Mouse (Mus musculus) liver, embryonic 14.5 days (tissue): ENCODE measurements at regions not wholly inside any gene's neighbourhood (a gene's known extent, or its start where the extent isn't known, plus 50 kb on each side); places are given as distances from the start of the nearest gene placed in this dataset.

Experiments used
- ATAC-seq: fragments of 200-750 bp; cut with Nextera tagmentation; 2 replicates; pipeline ENCODE4 v1.8.0; 2017; ENCODE audit warnings: moderate number of reproducible peaks, mild to moderate bottlenecking, moderate library complexity; ENCODE audit not compliant: insufficient read depth
- DNase-seq, 3 experiments: peaks; one replicate each; pipeline ENCODE4 v3.0.0-alpha.2; 2012 to 2013; ENCODE audit warnings: low read depth in 3 of 3, low spot score in 3 of 3
- H3K27ac ChIP-seq: fragments of 300-500 bp; sonication (generic); 2 replicates; pipeline ENCODE4 v1.5.1; 2014; ENCODE audit warnings: moderate library complexity, mild to moderate bottlenecking, control low read depth, inconsistent platforms
- H3K27me3 ChIP-seq: fragments of 300-500 bp; sonication (generic); 2 replicates; pipeline ENCODE4 v1.6.1; 2014; ENCODE audit warnings: mild to moderate bottlenecking, low read length, moderate library complexity; ENCODE audit not compliant: control insufficient read depth, insufficient read depth
- H3K36me3 ChIP-seq: fragments of 300-500 bp; sonication (generic); replicated peaks from 2 replicates; pipeline ENCODE4 v1.6.1; 2014; ENCODE audit warnings: low read depth; ENCODE audit not compliant: control insufficient read depth, insufficient read depth
- H3K4me1 ChIP-seq, 2 experiments: fragments of 200-500 bp in 1 of 2; fragments of 300-500 bp in 1 of 2; sonication (generic) in 1 of 2; replicated peaks; 2 replicates each; pipeline ENCODE4 v1.6.1; 2012 to 2014; ENCODE audit warnings: antibody characterized with exemption in 1 of 2, inconsistent platforms in 1 of 2, low read length in 1 of 2; ENCODE audit not compliant: control insufficient read depth in 2 of 2, insufficient read depth in 2 of 2
- H3K4me2 ChIP-seq: fragments of 300-500 bp; sonication (generic); 2 replicates; pipeline ENCODE4 v1.6.1; 2014; ENCODE audit warnings: low read depth, mild to moderate bottlenecking, control low read depth, moderate library complexity
- H3K4me3 ChIP-seq, 2 experiments: fragments of 200-500 bp in 1 of 2; fragments of 300-500 bp in 1 of 2; sonication (generic) in 1 of 2; 2 replicates each; pipeline ENCODE4 v1.5.1; 2012 to 2014; ENCODE audit warnings: low read depth in 2 of 2, low read length in 2 of 2, mild to moderate bottlenecking in 2 of 2, control low read depth in 1 of 2, inconsistent platforms in 1 of 2, moderate library complexity in 1 of 2; ENCODE audit not compliant: insufficient read depth in 1 of 2
- H3K9ac ChIP-seq: fragments of 300-500 bp; sonication (generic); replicated peaks from 2 replicates; pipeline ENCODE4 v1.6.1; 2014; ENCODE audit warnings: mild to moderate bottlenecking, control low read depth, moderate library complexity
- H3K9me3 ChIP-seq: fragments of 300-500 bp; sonication (generic); 2 replicates; pipeline ENCODE4 v1.6.1; 2016; ENCODE audit warnings: low read length, mixed read lengths; ENCODE audit not compliant: control insufficient read depth
- CTCF ChIP-seq: IDR thresholded peaks from 2 replicates; pipeline ENCODE4 v1.5.1; 2016; ENCODE audit warnings: antibody characterized with exemption, low read depth, control low read depth
- EP300 ChIP-seq: IDR thresholded peaks from 2 replicates; pipeline ENCODE4 v1.6.1; 2016; ENCODE audit warnings: antibody characterized with exemption, low read depth
- WGBS: fragments of 180-500 bp; shearing (Covaris S2); extraction: QIAGEN DNeasy Blood & Tissue Kit; methylation state at CpG from one replicate; pipeline ENCODE4 v1.1.7; 2014; ENCODE audit not compliant: insufficient replicate concordance; 5-methylcytosine and 5-hydroxymethylcytosine counted together

DNA sequence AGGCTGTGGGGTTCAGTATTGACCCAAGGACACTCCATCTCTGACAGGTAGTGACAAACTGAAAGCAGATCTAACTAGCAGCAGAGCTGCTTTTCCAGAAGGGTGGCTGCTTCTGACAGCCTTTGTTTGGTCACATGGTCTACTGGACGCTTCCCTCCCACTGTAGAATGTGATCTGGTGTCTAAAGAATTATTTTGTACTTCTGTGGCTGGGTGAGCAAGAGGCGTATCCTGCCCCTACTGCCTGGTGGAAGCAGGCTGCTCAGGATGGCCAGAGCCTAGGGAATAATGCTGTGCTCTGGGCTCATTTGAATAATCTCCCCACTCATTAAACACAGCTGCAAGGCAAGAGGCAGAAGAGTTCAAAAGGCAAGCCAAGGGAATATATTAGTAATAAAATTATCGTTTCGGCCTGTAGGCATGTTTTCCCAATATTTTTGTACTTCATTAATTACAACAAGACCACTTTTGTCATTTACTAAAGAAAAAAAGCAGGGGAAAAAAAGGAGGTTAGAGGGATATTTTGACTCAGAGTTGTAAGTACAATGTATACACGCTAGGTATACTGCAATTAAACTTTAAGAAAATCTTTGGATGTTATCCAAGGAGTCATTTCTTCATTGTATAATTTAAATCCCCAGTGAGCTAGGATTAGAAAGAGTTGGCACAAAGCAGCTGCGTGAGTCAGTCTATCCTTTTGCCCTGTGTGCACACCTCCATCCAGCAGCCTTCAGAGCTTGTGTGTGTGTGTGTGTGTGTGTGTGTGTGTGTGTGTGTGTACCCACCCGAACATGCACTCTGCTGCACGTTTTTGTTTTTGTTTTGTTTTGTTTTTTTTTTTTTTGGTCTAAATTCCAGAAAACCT, 504.3 kb upstream of the Tmpo start:
- no peak for TF ChIP-seq EP300
- TF ChIP-seq CTCF: no peak
- no peak overlapping the region for H3K4me3 ChIP-seq
- H3K9me3 ChIP-seq: no peaks in the 10 kb centered on the region
- no peak overlapping the region for H3K27ac ChIP-seq
- H3K9ac ChIP-seq: no peak overlapping the region
- DNase-seq: no peak
- no peaks in the 10 kb centered on the region for H3K4me1 ChIP-seq
- ATAC-seq: no peak
- H3K4me2 ChIP-seq: no peak overlapping the region
- WGBS: 49% methylated on average over 8 of the region's 8 CpGs
- H3K36me3 ChIP-seq: no peaks in the 10 kb centered on the region
- H3K27me3 ChIP-seq: no peaks in the 10 kb centered on the region

- Histone ChIP-seq H3K4me1 (no peaks in the 10 kb centered on the region), H3K4me2 (no peak overlapping the region), H3K9me3 (no peaks in the 10 kb centered on the region), H3K9ac (no peak overlapping the region), H3K4me3 (no peak overlapping the region), H3K36me3 (no peaks in the 10 kb centered on the region), H3K27ac (no peak overlapping the region), H3K27me3 (no peaks in the 10 kb centered on the region)
- TF ChIP-seq CTCF (no peak), EP300 (no peak)
- DNase-seq: no peak
- ATAC-seq: no peak
Measured at GRCm38 (mm10) chr10:91679641-91680040, 498.5 kb upstream of the Tmpo start.

GRCm38 (mm10) chr10:91637911-91638310, 456.8 kb upstream of the Tmpo start:
- Histone ChIP-seq H3K27ac (no peak overlapping the region), H3K4me1 (no peaks in the 10 kb centered on the region), H3K4me3 (no peak overlapping the region), H3K36me3 (no peaks in the 10 kb centered on the region), H3K9me3 (no peaks in the 10 kb centered on the region), H3K27me3 (no peaks in the 10 kb centered on the region), H3K9ac (no peak overlapping the region), H3K4me2 (no peak overlapping the region)
- DNase-seq (no peak), ATAC-seq (no peak)
- TF ChIP-seq EP300 (no peak), CTCF (no peak)

GRCm38 (mm10) chr10:91628672-91629071, 447.6 kb upstream of the Tmpo start:
- no peak for TF ChIP-seq EP300
- no peak for TF ChIP-seq CTCF
- no peaks in the 10 kb centered on the region for H3K9me3 ChIP-seq
- WGBS: 63% methylated on average over 6 of the region's 6 CpGs
- no peak overlapping the region for H3K4me3 ChIP-seq
- H3K27me3 ChIP-seq: no peaks in the 10 kb centered on the region
- H3K4me2 ChIP-seq: no peak overlapping the region
- no peaks in the 10 kb centered on the region for H3K4me1 ChIP-seq
- H3K27ac ChIP-seq: no peak overlapping the region
- no peak overlapping the region for H3K9ac ChIP-seq
- no peaks in the 10 kb centered on the region for H3K36me3 ChIP-seq
- DNase-seq (no peak), ATAC-seq (no peak)

- WGBS: 56% methylated on average over 2 of the region's 2 CpGs
- H3K4me1 ChIP-seq: no peaks in the 10 kb centered on the region
- no peak overlapping the region for H3K4me2 ChIP-seq
- ATAC-seq: no peak
- H3K4me3 ChIP-seq: no peak overlapping the region
- no peaks in the 10 kb centered on the region for H3K9me3 ChIP-seq
- TF ChIP-seq EP300 (no peak), CTCF (no peak)
- H3K36me3 ChIP-seq: no peaks in the 10 kb centered on the region
- H3K27ac ChIP-seq: no peak overlapping the region
- no peak overlapping the region for H3K9ac ChIP-seq
- no peak for DNase-seq
- no peaks in the 10 kb centered on the region for H3K27me3 ChIP-seq
Measured at GRCm38 (mm10) chr10:91622281-91622680, 441.2 kb upstream of the Tmpo start.
